Mouse (Mus musculus) testis, adult 2 months (tissue): ENCODE results near the gene Bzw2. TPM values are rescaled to one million over a fixed set of nuclear protein-coding genes. Genes with fewer than 3 reads are reported as not detected.
"Not testable (repeated sequence)": the region's sequence is repeated elsewhere in the genome, so short reads cannot be mapped to it uniquely, and the experiment has no call there.

Source experiments
- H3K27ac ChIP-seq: fragments of 200-500 bp; 2 replicates; pipeline ENCODE4 v1.5.1; 2012; ENCODE audit warnings: low read depth, low read length; ENCODE audit not compliant: control insufficient read depth, insufficient read depth
- H3K27me3 ChIP-seq: fragments of 200-500 bp; 2 replicates; pipeline ENCODE4 v1.6.1; 2012; ENCODE audit warnings: mild to moderate bottlenecking, low read length, moderate library complexity; ENCODE audit not compliant: control insufficient read depth, insufficient read depth
- H3K36me3 ChIP-seq: fragments of 200-500 bp; 2 replicates; pipeline ENCODE4 v1.6.1; 2012; ENCODE audit warnings: mild to moderate bottlenecking, low read length; ENCODE audit not compliant: control insufficient read depth, insufficient read depth
- H3K4me1 ChIP-seq: fragments of 200-500 bp; 2 replicates; pipeline ENCODE4 v1.6.1; 2012; ENCODE audit warnings: low read length; ENCODE audit not compliant: control insufficient read depth, insufficient read depth
- H3K4me3 ChIP-seq: fragments of 200-500 bp; 2 replicates; pipeline ENCODE4 v1.5.1; 2012; ENCODE audit warnings: low read depth, mild to moderate bottlenecking, low read length, moderate library complexity, mixed read lengths; ENCODE audit not compliant: control insufficient read depth
- CTCF ChIP-seq: fragments of 200-500 bp; IDR thresholded peaks from 2 replicates; pipeline ENCODE4 v1.5.1; 2012; ENCODE audit warnings: low read depth, mild to moderate bottlenecking, inconsistent platforms, low read length, moderate library complexity; ENCODE audit not compliant: control insufficient read depth, insufficient read depth, insufficient replicate concordance
- POLR2A ChIP-seq: fragments of 200-500 bp; IDR thresholded peaks from 2 replicates; pipeline ENCODE4 v1.6.1; 2012; ENCODE audit warnings: low read depth, mild to moderate bottlenecking, inconsistent platforms, low read length, moderate library complexity; ENCODE audit not compliant: control insufficient read depth
- polyA plus RNA-seq: library from polyadenylated mRNA; depleted of rRNA; stranded (reverse); fragments of >200 nt; gene quantifications from 2 replicates; pipeline ENCODE4 v1.2.3, GENCODE M21; 2012; rRNA removed

The Bzw2 gene
- polyA plus RNA-seq = 1.3 and 2.2 TPM in 2 replicates

DNA sequence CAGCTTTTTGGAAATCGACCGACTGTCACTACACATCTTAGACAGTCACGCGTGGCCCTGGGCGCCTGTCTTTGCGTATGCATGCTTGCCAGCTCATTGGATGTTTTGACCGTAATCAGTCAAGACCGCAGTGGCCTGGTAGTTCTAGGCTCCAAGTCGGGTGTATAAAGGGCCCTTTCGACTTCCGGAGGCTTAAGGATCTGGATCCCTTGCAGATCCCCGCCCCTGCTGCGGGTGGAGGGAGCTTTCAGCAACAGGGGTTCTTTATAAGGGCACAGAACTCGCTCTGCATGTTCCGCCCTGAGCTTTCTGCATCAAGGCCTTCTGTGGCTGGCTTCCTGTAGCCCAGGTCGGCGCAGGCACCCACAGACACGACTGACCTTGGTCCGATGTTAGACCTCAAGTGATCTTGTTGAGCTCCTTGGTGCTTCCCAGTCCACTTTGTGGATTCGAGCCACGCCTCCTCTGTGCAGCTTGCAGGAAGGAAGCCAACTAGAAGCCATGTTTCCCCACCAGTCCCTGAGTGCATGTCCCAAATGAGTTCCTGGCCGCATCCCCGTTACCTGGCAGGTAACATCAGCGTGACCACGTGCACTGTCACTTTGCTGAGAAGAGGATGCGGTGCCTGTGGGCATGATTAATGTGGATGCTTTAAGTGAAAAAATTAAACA is at the start of gene Bzw2:
Gene Bzw2, minus strand, starts transcription at position 443 of the 671 bp plus-strand sequence.
- TF ChIP-seq POLR2A (no peak), CTCF (no peak)
- H3K4me3 ChIP-seq = peak within 1 kb of the TSS; percentile 73
- no peaks in the 10 kb centered on the region for H3K27me3 ChIP-seq
- peak within 1 kb of the TSS; percentile 83 for H3K27ac ChIP-seq
- no peaks in the 10 kb centered on the region for H3K36me3 ChIP-seq
- H3K4me1 ChIP-seq = peaks cover 15% of the 10 kb centered on the region

GRCm38 (mm10) chr12:36207072-36207799 is 49.4 kb upstream of the Bzw2 start:
- no peak overlapping the region for H3K27ac ChIP-seq
- H3K36me3 ChIP-seq = no peaks in the 10 kb centered on the region
- no peak for TF ChIP-seq CTCF
- TF ChIP-seq POLR2A = no peak
- peak overlapping the region; percentile 24 for H3K4me3 ChIP-seq
- peaks cover 3% of the 10 kb centered on the region for H3K4me1 ChIP-seq
- no peaks in the 10 kb centered on the region for H3K27me3 ChIP-seq

GRCm38 (mm10) chr12:36205579-36206119 is 47.8 kb upstream of the Bzw2 start:
- not testable (repeated sequence) for H3K27me3 ChIP-seq, H3K36me3 ChIP-seq, H3K27ac ChIP-seq, H3K4me3 ChIP-seq, H3K4me1 ChIP-seq

DNA sequence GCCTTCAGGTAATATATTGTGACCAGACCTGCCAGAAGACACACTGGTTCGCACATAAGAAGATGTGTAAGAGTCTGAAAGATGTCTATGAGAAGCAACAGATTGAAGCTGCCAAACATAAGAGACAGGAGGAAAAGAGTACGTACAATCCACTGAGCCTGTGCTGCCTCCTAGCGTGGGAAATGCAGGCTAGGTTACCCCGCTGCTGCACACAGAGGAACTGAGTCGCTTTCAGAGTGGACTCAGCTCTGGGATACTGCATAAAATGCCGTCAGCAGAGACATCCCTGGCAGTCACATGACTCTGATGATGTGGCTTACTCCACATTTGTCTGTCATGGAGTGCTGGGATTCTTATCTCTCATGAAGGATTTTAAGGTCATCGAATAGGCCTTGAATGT is 37.1 kb upstream of the Bzw2 start:
- no peak overlapping the region for H3K4me3 ChIP-seq
- no peak overlapping the region for H3K27ac ChIP-seq
- H3K27me3 ChIP-seq = no peaks in the 10 kb centered on the region
- no peaks in the 10 kb centered on the region for H3K36me3 ChIP-seq
- TF ChIP-seq CTCF (no peak), POLR2A (no peak)
- no peaks in the 10 kb centered on the region for H3K4me1 ChIP-seq

DNA sequence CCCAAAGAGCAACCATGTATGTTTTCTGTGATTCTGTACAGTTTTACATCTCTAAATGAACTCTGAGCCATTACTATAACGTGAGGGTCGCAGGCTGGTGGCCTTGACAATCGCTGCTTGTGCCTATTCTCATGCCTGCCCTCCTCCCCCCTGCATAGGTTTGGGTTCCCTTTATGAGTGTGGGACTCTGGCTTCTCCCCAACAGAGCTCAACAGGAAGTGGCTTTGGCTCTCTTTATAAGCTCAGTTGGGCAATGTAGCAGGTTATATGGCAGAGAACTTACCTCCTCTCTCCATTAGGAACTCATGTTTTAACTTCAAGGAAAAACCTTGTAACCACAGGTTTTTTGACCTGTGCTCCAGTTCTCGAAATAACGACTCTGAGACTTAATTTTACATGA is 32.5 kb upstream of the Bzw2 start:
- H3K4me1 ChIP-seq = no peaks in the 10 kb centered on the region
- H3K36me3 ChIP-seq = no peaks in the 10 kb centered on the region
- no peaks in the 10 kb centered on the region for H3K27me3 ChIP-seq
- no peak overlapping the region for H3K27ac ChIP-seq
- H3K4me3 ChIP-seq = no peak overlapping the region
- TF ChIP-seq POLR2A (no peak), CTCF (no peak)

DNA sequence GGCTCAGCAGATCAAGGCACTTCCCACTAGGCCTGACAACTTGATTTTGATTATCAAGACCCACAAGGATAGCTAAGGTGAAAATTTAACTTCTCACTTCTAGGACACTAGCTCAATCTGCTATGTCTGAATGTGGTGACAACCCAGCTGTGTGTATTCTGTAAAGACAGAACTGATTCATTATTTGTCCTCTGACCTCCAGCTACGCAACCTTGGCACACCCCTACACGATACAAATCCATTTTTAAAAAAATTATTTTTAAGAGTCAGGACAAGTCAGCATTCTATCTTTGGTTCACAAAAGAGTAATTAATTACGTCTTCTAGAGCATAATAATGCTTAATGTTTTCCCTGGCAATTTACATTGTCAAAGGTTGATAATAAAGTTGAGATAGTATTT is 31.7 kb upstream of the Bzw2 start:
- H3K27ac ChIP-seq = no peak overlapping the region
- TF ChIP-seq POLR2A (no peak), CTCF (no peak)

GRCm38 (mm10) chr12:36187081-36187480 is 29.2 kb upstream of the Bzw2 start:
- no peak overlapping the region for H3K4me3 ChIP-seq
- no peak overlapping the region for H3K27ac ChIP-seq
- no peaks in the 10 kb centered on the region for H3K27me3 ChIP-seq
- H3K4me1 ChIP-seq = no peaks in the 10 kb centered on the region
- H3K36me3 ChIP-seq = no peaks in the 10 kb centered on the region
- TF ChIP-seq POLR2A (no peak), CTCF (no peak)

More for the DNA sequence above, 31.7 kb upstream of the Bzw2 start:
- Histone ChIP-seq H3K36me3 (no peaks in the 10 kb centered on the region), H3K27me3 (no peaks in the 10 kb centered on the region), H3K4me3 (no peak overlapping the region), H3K4me1 (no peaks in the 10 kb centered on the region)

GRCm38 (mm10) chr12:36182570-36182969 is 24.7 kb upstream of the Bzw2 start:
- Histone ChIP-seq H3K27me3 (no peaks in the 10 kb centered on the region), H3K36me3 (no peaks in the 10 kb centered on the region), H3K4me1 (peaks cover 2% of the 10 kb centered on the region), H3K27ac (no peak overlapping the region), H3K4me3 (no peak overlapping the region)
- no peak for TF ChIP-seq CTCF
- no peak for TF ChIP-seq POLR2A
